Mouse (Mus musculus) stomach, embryonic 15.5 days (tissue): ENCODE data around the gene Ppfibp2. TPM values are rescaled to one million over a fixed set of nuclear protein-coding genes. Genes with fewer than 3 reads are reported as not detected.

Source experiments
- ATAC-seq: fragments of 200-750 bp; cut with Nextera tagmentation; 2 replicates; pipeline ENCODE4 v1.8.0; 2017; ENCODE audit warnings: low read depth, moderate number of reproducible peaks, moderate TSS enrichment; ENCODE audit not compliant: insufficient read depth, low FRiP score
- H3K27ac ChIP-seq: fragments of 300-500 bp; sonication (generic); 2 replicates; pipeline ENCODE4 v1.5.1; 2015; ENCODE audit warnings: mild to moderate bottlenecking, inconsistent platforms
- H3K27me3 ChIP-seq: fragments of 300-500 bp; sonication (generic); replicated peaks from 2 replicates; pipeline ENCODE4 v1.6.1; 2015; ENCODE audit warnings: inconsistent platforms
- H3K36me3 ChIP-seq: fragments of 300-500 bp; sonication (generic); 2 replicates; pipeline ENCODE4 v1.6.1; 2015; ENCODE audit warnings: inconsistent platforms
- H3K4me1 ChIP-seq: fragments of 300-500 bp; sonication (generic); 2 replicates; pipeline ENCODE4 v1.6.1; 2015; ENCODE audit warnings: inconsistent platforms
- H3K4me2 ChIP-seq: fragments of 300-500 bp; sonication (generic); 2 replicates; pipeline ENCODE4 v1.6.1; 2015; ENCODE audit warnings: mild to moderate bottlenecking, inconsistent platforms
- H3K4me3 ChIP-seq: fragments of 300-500 bp; sonication (generic); replicated peaks from 2 replicates; pipeline ENCODE4 v1.5.1; 2015; ENCODE audit warnings: inconsistent platforms
- H3K9ac ChIP-seq: fragments of 300-500 bp; sonication (generic); 2 replicates; pipeline ENCODE4 v1.6.1; 2015; ENCODE audit warnings: inconsistent platforms
- H3K9me3 ChIP-seq: fragments of 300-500 bp; sonication (generic); 2 replicates; pipeline ENCODE4 v1.6.1; 2016; ENCODE audit warnings: inconsistent platforms
- WGBS: fragments of 180-500 bp; shearing (Covaris S2); methylation state at CpG from one replicate; pipeline ENCODE4 v1.1.7; 2015; 5-methylcytosine and 5-hydroxymethylcytosine counted together
- polyA plus RNA-seq: library from polyadenylated mRNA; unstranded; fragments of >200 nt; fragmentation: Nextera tagmentation; extraction: Ambion mirVana; gene quantifications from 2 replicates; pipeline ENCODE4 v1.2.1, GENCODE M21; 2015

Ppfibp2 gene
- polyA plus RNA-seq, 1 experiment from 2014 or later: 13.7 TPM

DNA sequence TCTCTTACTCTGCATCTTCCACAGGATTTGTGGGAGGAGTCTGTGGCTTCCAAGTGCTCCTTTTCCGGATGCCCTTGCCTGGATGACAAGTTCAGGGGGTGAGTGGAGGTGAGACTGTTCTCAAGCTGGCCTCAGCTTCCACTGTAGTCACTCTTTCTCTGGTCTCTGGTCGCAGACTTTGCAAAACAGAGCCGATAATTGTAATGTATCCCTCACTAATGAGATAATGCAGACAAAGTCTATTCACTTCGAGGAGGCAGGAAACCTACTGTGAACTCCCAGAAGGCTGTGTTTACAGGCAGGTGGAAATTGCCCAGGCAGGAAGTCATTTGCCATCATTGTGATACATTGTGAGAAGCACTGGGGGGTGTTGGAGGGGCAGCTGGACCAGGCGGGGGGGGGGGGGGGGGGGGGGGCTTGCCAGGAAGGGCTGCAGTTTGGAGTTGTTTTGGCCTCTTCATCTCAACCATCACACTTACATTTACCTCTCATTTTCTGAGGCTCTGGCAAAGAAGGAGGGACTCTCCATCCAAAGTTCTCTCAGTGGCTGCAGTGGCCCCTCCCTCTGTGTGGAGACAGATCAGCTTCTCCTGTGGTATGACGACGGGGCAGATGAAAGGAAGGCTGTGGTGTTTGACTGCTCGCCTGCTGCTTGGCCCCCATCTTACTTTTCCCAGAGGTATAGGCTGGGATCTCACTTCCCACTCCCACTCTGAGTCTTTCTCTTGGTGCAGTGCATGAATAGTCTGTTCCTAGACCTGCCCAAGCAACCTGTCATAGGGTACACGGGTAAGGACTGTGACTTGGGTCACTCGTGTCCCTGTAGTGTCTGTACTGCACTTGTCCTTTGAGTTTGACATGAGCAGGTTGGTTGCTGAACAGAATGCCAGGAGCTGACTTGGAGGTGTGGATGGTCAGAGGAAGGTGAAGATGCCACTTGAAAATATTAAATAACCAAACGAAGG lies 23.3 kb downstream of the Ppfibp2 start:
- H3K9me3 ChIP-seq: no peaks in the 10 kb centered on the region
- H3K9ac ChIP-seq: no peak overlapping the region
- no peaks in the 10 kb centered on the region for H3K27me3 ChIP-seq
- H3K27ac ChIP-seq: no peak overlapping the region
- WGBS: 30% methylated on average over 10 of the region's 11 CpGs
- no peak for ATAC-seq
- no peaks in the 10 kb centered on the region for H3K4me1 ChIP-seq
- no peaks in the 10 kb centered on the region for H3K36me3 ChIP-seq
- H3K4me3 ChIP-seq: no peak overlapping the region
- no peak overlapping the region for H3K4me2 ChIP-seq

DNA sequence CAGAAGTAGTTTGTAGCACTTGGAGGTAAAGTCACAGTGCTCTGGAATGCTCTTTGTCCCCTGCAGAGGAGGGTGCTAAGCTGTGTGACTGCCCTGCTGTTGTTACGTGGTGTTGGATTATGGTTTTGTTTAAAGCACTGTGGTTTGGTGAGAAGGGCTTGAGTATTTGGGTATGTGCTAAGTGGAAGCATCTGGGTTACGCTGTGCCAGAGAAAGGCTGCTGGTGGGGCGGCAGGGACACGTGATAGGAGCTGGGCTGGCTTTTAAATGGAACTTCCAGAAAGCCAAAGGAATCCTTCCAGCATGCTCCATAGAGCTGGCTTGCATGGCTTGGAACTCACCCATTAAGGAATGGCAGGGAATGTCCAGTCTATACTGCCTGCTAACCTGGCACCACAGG lies 24.2 kb downstream of the Ppfibp2 start:
- Histone ChIP-seq H3K27ac (no peak overlapping the region), H3K9me3 (no peaks in the 10 kb centered on the region), H3K4me2 (no peak overlapping the region), H3K9ac (no peak overlapping the region), H3K27me3 (no peaks in the 10 kb centered on the region), H3K36me3 (no peaks in the 10 kb centered on the region), H3K4me3 (no peak overlapping the region), H3K4me1 (no peaks in the 10 kb centered on the region)
- ATAC-seq: no peak
- WGBS: 67% methylated on average over 4 of the region's 4 CpGs

GRCm38 (mm10) chr7:107620137-107620536 lies 25.1 kb downstream of the Ppfibp2 start:
- no peaks in the 10 kb centered on the region for H3K4me1 ChIP-seq
- H3K4me2 ChIP-seq: no peak overlapping the region
- no peaks in the 10 kb centered on the region for H3K36me3 ChIP-seq
- no peak overlapping the region for H3K27ac ChIP-seq
- H3K27me3 ChIP-seq: no peaks in the 10 kb centered on the region
- WGBS: 69% methylated on average over 3 of the region's 3 CpGs
- H3K9ac ChIP-seq: no peak overlapping the region
- no peak for ATAC-seq
- H3K9me3 ChIP-seq: no peaks in the 10 kb centered on the region
- no peak overlapping the region for H3K4me3 ChIP-seq

DNA sequence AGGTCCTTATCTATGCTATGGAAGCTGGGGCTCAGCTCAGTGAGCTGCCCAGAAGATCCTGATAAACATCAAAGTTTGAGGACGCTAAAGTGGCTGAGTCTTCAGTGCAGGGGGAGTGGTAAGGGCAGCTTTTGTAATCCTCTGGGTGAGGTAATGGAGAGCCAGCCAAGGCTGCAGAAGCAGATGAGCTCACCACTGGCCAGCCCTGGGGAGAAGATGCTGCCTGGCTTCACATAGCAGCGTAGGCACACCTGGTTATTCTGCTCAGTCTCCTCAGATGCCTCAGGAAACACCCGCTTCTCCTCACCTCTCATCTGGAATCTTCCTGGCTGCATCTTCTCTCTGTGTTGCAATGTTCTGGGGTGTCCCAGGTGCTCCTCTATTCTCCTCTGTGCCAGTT lies 29.4 kb downstream of the Ppfibp2 start:
- H3K9ac ChIP-seq: no peak overlapping the region
- ATAC-seq: no peak
- 45% methylated on average over 3 of the region's 3 CpGs for WGBS
- H3K27me3 ChIP-seq: no peaks in the 10 kb centered on the region
- H3K4me2 ChIP-seq: no peak overlapping the region
- H3K9me3 ChIP-seq: no peaks in the 10 kb centered on the region
- H3K27ac ChIP-seq: no peak overlapping the region
- no peaks in the 10 kb centered on the region for H3K36me3 ChIP-seq
- no peaks in the 10 kb centered on the region for H3K4me1 ChIP-seq
- no peak overlapping the region for H3K4me3 ChIP-seq

- Histone ChIP-seq H3K9me3 (no peaks in the 10 kb centered on the region), H3K9ac (no peak within 1 kb of the TSS), H3K27ac (no peak within 1 kb of the TSS), H3K4me2 (no peak within 1 kb of the TSS), H3K27me3 (no peaks in the 10 kb centered on the region), H3K36me3 (no peaks in the 10 kb centered on the region), H3K4me1 (no peaks in the 10 kb centered on the region), H3K4me3 (no peak within 1 kb of the TSS)
- no peak for ATAC-seq
- 75% methylated on average over 2 of the region's 2 CpGs for WGBS
Observed at GRCm38 (mm10) chr7:107625061-107625460, 30.1 kb downstream of the Ppfibp2 start, which contains the start of gene 5330417H12Rik. Gene 5330417H12Rik (minus strand): TSS chr7:107625161.

- WGBS: 45% methylated on average over 6 of the region's 6 CpGs
- ATAC-seq: no peak
- Histone ChIP-seq H3K9me3 (no peaks in the 10 kb centered on the region), H3K27me3 (no peaks in the 10 kb centered on the region), H3K9ac (no peak overlapping the region), H3K4me2 (no peak overlapping the region), H3K4me1 (no peaks in the 10 kb centered on the region), H3K27ac (no peak overlapping the region), H3K36me3 (no peaks in the 10 kb centered on the region), H3K4me3 (no peak overlapping the region)
Observed at GRCm38 (mm10) chr7:107625781-107626180, 30.8 kb downstream of the Ppfibp2 start.

DNA sequence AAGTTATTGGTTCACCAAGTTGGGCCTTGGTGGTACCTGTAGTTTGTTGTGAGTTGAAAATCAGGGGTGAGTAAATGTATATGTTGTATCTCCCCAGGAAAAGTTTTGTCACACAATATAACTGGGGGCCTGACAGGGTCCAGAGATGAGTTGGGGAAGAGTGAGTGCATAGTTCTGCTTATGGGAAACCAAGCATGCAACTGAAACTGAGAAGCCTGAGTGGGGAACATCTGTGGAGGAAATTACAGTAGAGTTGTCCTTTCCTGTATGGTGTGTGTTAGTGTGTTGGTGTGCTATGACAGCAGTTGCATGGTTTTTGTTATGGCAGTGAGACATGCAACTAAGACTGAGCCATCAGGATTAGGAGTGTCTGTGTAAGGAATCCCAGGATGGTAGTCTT lies 33.4 kb downstream of the Ppfibp2 start:
- Histone ChIP-seq H3K4me2 (no peak overlapping the region), H3K27ac (no peak overlapping the region), H3K4me3 (no peak overlapping the region), H3K4me1 (no peaks in the 10 kb centered on the region), H3K9ac (no peak overlapping the region), H3K9me3 (no peaks in the 10 kb centered on the region), H3K27me3 (no peaks in the 10 kb centered on the region), H3K36me3 (no peaks in the 10 kb centered on the region)
- ATAC-seq: no peak

DNA sequence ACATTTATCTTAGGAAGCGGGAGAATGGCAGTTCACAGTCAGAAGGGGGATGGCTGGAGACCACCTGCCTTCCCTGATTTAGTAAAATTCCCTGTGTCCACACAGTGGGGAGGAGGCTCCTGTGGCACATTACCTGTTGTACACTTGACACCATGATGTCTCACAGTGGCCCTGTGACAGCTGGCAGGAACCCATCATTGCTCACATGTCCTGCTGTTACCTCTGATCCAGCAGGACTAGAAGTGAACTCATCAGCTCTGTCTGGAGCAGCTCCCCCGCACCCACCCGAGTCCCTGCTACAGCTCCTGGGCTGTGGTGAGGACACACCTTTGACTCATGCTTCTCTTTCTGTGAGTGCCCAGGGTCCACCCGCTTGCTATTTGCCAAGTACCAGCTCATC lies 38.2 kb downstream of the Ppfibp2 start:
- H3K36me3 ChIP-seq: no peaks in the 10 kb centered on the region
- no peak overlapping the region for H3K4me3 ChIP-seq
- H3K9me3 ChIP-seq: no peaks in the 10 kb centered on the region
- WGBS: 84% methylated on average over 4 of the region's 4 CpGs
- H3K4me2 ChIP-seq: no peak overlapping the region
- H3K4me1 ChIP-seq: no peaks in the 10 kb centered on the region
- no peak overlapping the region for H3K9ac ChIP-seq
- H3K27ac ChIP-seq: no peak overlapping the region
- ATAC-seq: no peak
- H3K27me3 ChIP-seq: no peaks in the 10 kb centered on the region

- no peak overlapping the region for H3K4me2 ChIP-seq
Observed at GRCm38 (mm10) chr7:107637398-107637797, 42.4 kb downstream of the Ppfibp2 start.

DNA sequence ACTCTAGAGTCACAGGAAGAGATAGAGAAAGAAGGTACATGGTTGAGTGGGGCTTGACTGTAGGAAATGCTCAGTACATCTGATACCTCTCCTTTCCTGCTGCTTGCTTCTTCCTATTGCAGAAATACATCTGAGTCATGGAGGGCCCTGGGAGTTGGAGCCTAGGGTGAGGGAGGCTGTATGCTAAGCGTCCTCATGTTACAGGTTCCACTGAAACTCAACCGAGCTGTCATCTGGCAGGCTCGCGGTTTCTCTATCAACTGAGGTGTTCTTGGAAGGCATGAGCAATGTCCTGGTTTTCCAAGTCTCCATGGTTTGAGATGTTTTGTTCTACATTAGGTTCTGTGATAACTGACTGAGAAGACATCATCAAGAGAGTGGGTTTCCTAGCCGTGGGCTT lies 43.0 kb downstream of the Ppfibp2 start:
- Histone ChIP-seq H3K27me3 (no peaks in the 10 kb centered on the region), H3K4me1 (no peaks in the 10 kb centered on the region), H3K4me3 (no peak overlapping the region), H3K9ac (no peak overlapping the region), H3K4me2 (no peak overlapping the region), H3K9me3 (no peaks in the 10 kb centered on the region), H3K27ac (no peak overlapping the region), H3K36me3 (no peaks in the 10 kb centered on the region)
- WGBS: 82% methylated on average over 5 of the region's 5 CpGs
- no peak for ATAC-seq

More at GRCm38 (mm10) chr7:107637398-107637797, 42.4 kb downstream of the Ppfibp2 start:
- no peak for ATAC-seq
- H3K4me3 ChIP-seq: no peak overlapping the region
- H3K36me3 ChIP-seq: no peaks in the 10 kb centered on the region
- no peak overlapping the region for H3K27ac ChIP-seq
- no peaks in the 10 kb centered on the region for H3K9me3 ChIP-seq
- no peaks in the 10 kb centered on the region for H3K4me1 ChIP-seq
- no peak overlapping the region for H3K9ac ChIP-seq
- 86% methylated on average over 7 of the region's 7 CpGs for WGBS
- no peaks in the 10 kb centered on the region for H3K27me3 ChIP-seq

DNA sequence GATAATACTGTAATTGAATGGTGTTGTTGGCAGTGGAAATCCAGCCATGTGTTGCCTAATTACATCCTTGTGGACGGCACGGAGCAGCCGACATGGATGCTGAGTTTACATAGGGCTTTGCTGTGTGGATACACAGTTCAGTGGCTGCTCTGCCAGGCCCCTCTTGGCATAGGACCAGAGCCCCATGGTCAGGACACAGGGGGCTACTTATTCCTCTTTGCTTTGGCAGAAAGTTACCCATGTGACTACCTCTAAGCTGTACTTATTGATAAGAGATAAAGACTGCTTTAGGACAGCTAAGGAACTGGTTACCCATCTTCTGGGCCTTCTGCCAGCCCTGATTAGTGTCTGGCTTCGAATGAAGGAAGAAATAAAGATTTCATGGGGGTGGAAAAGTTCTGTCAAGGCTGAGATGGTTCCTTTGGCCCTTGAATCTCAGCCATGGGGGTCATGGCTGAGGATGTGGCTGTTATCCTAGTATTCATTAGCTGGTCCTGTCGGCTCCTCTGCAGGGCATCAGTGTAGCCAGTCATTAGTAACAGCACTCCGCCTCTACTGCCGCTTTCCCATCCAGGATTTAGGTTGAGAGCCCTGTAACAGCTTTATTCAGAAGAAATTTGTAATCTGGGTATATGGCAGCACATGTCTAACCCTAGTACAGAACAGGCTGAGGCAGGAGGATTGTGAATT lies 47.7 kb downstream of the Ppfibp2 start:
- H3K4me2 ChIP-seq: no peak overlapping the region
- no peaks in the 10 kb centered on the region for H3K4me1 ChIP-seq
- H3K27me3 ChIP-seq: no peaks in the 10 kb centered on the region
- H3K36me3 ChIP-seq: no peaks in the 10 kb centered on the region
- H3K27ac ChIP-seq: no peak overlapping the region; the same call in 1 of the 2 replicates
- 62% methylated on average over 7 of the region's 7 CpGs for WGBS
- ATAC-seq: no peak
- H3K4me3 ChIP-seq: no peak overlapping the region
- H3K9ac ChIP-seq: no peak overlapping the region
- no peaks in the 10 kb centered on the region for H3K9me3 ChIP-seq

DNA sequence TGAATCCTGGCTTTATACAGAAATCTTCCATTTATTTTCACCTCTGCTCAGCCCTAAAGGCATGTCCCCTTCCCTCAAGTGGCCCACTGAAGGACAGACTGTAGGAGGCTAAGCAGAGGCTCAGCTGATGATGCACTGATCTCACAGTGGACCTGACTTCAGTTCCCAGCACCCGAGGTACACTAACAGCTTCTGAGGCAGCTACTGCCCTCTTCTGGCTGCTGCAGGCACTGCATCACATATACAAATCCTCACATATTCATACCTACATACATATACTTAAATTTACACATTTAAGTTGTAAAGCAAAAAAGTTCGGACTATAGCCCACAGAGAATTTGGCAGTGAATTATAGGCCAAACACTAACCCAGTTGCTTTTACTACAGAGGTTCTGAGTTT lies 50.0 kb downstream of the Ppfibp2 start:
- no peaks in the 10 kb centered on the region for H3K9me3 ChIP-seq
- no peaks in the 10 kb centered on the region for H3K36me3 ChIP-seq
- H3K27me3 ChIP-seq: no peaks in the 10 kb centered on the region
- no peaks in the 10 kb centered on the region for H3K4me1 ChIP-seq
- no peak for ATAC-seq
- WGBS: 93% methylated on average over 2 of the region's 2 CpGs
- H3K27ac ChIP-seq: no peak overlapping the region
- no peak overlapping the region for H3K9ac ChIP-seq
- H3K4me2 ChIP-seq: no peak overlapping the region
- no peak overlapping the region for H3K4me3 ChIP-seq
